Mouse (Mus musculus) right cerebral cortex, postnatal 10 days (tissue): ENCODE data around the gene Sfi1.
"Not testable (repeated sequence)": the region's sequence is repeated elsewhere in the genome, so short reads cannot be mapped to it uniquely, and the experiment has no call there.

Experiments
- DNase-seq, 2 experiments: peaks; one replicate each; pipeline ENCODE4 v3.0.0; 2021; ENCODE audit warnings: low spot score in 2 of 2

The Sfi1 gene

DNA sequence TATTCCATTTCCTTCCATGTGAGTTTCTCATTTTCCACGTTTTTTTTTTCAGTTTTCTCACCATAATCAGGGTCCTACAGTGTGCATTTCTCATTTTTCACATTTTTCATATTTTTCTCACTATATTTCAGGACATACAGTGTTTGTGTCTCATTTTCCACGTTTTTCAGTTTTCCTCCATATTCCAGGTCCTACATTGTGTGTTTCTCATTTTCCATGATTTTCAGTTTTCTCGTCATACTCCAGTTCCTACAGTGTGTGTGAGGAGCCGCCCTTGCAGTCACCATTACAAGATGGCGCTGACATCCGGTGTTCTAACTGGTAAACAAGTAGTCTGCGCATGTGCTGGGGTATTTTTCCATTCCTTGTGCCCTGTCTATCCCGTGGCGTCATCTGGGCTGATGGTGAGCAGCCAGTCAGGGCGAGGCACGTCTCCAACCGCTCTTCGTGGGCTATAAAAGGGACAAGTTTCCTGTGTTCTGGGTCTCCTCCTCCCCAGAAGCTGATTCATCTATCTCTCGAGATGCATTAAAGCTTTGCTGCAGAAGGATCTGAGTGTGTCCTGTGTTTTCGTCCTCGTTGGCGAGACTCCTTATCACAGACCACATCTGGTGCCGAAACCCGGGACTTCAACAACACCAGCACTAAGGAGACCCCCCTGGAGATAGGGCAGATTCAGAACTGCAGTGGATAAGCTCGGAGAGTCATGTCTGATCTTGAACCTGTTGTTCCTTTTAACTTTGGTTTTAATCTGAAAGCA lies 88.6 kb downstream of the Sfi1 start:
- DNase-seq, result not testable (repeated sequence)

- DNase-seq, result no peak
Observed at GRCm38 (mm10) chr11:3103619-3104164, 89.6 kb downstream of the Sfi1 start.

- DNase-seq, result not testable (repeated sequence)
Observed at GRCm38 (mm10) chr11:3102626-3103025, 90.6 kb downstream of the Sfi1 start.

DNA sequence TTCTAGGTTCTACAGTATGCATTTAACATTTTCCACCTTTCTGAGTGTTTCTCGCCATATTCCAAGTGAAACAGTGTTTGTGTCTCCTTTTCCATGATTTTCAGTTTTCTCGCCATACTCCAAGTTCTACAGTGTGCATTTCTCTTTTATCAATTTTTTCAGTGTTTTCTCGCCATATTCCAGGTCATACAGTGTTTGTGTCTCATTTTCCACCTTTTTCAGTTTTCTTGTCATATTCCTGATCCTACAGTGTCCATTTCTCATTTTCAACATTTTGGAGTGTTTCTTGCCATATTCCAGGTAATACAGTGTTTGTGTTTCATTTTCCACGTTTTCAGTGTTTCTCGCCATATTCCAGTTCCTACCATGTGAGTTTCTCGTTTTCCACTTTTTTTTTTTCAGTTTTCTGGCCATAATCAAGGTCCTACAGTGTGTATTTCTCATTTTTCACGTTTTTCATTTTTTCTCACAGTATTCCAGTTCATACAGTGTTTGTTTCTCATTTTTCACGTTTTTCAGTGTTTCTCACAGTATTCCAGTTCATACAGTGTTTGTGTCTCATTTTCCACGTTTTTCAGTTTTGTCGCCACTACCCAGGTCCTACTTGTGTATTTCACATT lies 91.3 kb downstream of the Sfi1 start:
- no peak for DNase-seq

GRCm38 (mm10) chr11:3101072-3101874 lies 92.0 kb downstream of the Sfi1 start:
- DNase-seq, result no peak

DNA sequence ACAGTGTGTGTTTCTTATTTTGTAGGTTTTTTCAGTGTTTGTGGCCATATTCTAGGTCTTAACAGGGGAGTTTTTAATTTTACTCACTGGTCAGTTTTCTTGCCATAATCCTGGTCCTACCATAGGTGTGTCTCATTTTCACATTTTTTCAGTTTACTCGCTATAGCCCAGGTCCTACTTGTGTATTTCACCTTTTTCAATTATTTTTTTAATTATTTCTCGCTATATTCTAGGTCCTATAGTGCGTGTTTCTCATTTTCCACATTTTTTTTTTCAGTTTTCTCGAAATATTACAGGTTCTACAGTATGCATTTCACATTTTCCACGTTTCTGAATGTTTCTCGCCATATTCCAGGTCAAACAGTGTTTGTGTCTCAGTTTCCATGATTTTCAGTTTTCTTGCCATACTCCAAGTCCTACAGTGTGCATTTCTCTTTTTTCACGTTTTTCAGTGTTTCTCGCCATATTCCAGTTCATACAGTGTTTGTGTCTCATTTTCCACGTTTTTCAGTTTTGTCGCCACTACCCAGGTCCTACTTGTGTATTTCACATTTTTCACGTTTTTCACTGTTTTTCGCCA lies 93.1 kb downstream of the Sfi1 start:
- not testable (repeated sequence) for DNase-seq
